Mouse (Mus musculus): Measurements from ENCODE around the gene Gm10378.
"Not testable (repeated sequence)": the region's sequence is repeated elsewhere in the genome, so short reads cannot be mapped to it uniquely, and the experiment has no call there.

Gene Gm10378

DNA sequence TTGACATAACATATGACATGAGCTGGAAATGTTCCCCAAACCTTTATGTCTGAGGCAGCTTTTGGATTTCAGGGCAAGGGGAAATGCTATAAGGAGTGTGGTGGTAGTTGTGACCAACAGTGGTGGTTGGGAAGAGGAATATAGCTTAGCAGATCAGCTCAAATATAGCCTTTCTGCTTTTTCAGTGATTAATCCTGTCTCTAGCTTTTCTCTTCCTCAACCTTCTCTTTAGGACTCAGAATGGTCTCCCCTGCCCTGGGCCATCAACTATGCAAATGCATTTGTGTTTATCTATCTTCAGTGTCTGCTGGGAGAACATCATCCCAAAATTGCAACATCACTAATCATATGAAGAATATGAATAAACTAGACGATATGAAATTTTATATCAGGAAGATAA is at the start of gene Gm10378:
Gm10378 (plus strand) TSS at position 301 of the 400 bp plus-strand sequence.
- not testable (repeated sequence) for DNase-seq

DNA sequence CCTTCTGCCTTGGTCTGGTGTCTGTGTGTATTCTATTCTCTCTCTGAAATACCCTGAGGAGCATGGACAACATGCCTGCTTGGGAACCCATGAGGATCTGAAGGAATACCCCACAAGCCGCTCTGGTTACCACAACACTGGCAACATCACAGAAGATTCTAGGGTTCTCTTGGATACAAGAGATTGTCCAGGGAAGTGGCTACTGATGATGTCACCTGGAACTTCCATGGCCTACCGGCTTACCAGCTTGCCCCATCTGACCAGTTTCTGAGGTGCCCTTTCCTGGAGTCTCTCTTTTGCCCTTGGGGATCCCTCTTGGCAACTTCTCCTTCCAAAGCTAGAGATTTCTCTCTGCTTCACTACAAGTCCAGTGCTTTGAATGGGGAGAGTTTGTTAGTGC is 13.9 kb upstream of the Gm10378 start, which contains the start of gene Gm3633:
Gm3633 (minus strand) TSS at position 101 of the 400 bp plus-strand sequence.
- DNase-seq: not testable (repeated sequence)

All from right cerebral cortex, postnatal 25 days (tissue).